Mouse (Mus musculus): ENCODE results near the gene Dolpp1. TPM values are rescaled to one million over a fixed set of nuclear protein-coding genes. Genes with fewer than 3 reads are reported as not detected.

Dolpp1 gene
- total RNA-seq, 2 experiments from 2014 or later, result 11.4 to 12.1 TPM

DNA sequence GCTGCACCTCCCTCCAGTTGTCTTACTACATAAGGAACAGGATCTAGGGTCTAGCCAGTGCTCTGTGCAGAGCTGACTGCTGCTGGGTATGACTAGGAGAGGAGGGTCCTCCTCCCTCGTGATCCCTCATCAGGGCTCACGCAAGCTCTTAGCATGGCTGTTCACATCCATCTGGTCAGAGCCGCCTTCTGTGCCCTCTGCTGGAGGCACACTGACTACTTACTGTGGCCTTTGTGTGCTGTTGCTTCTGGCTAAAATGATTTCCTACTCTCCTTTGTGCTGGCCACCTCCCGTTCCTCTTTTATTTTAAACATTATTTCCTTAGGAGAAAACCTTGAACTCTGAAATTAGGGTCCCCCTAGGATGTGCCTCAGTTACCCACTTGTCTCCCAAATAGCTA, 44.8 kb downstream of the Dolpp1 start:
- intact Hi-C loops (cut with DNase I), result loop anchor here (5.0 kb wide), 2 partner anchors 170 to 500 kb away; no protein-coding TSS in a partner anchor
- DNase-seq, result no peak

DNA sequence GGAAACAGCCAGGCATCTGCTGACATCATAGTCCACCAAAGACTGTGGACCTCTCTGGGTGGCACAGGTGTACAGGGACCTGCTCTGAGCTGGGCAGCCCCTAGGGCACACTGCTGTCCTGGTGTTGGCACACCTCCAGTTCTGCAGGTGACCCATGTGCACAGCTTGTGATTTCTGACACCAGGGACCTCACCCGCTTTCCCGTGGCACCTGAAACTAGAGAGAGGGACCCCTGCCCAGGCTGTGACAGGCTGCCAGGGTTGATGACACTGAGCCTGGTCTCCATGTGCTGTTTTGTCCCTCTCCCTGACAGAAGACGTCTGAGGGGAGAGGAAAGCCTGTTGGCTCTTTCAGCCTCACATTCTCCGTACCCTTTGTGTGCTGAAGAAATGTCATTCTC, 45.7 kb downstream of the Dolpp1 start:
- intact Hi-C loops (cut with DNase I), result loop anchor here (5.0 kb wide), 2 partner anchors 170 to 500 kb away; no protein-coding TSS in a partner anchor
- no peak for DNase-seq

DNA sequence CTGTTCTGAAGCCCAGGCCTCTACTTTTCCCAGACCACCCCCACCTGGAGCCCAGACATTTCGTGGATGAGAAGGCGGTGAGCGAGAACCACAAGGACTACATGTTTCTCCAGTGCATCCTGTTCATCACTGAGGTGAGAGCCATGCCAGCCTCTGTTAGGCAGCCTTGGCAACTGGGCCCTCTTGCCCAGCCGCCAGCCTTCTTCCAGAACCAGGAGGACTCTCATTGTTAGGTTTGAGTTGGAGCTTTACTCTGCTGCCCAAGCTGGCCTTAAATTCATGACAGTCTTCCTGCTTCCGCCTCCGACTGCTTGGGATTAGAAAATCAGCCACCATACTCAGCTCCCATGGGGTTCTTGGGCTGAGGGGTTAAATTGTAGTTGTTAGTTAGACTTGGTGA, 47.6 kb downstream of the Dolpp1 start:
- DNase-seq, result no peak
- intact Hi-C loops (cut with DNase I), result loop anchor here (2.0 to 5.0 kb wide), 5 partner anchors 153 to 498 kb away; no protein-coding TSS in a partner anchor

DNA sequence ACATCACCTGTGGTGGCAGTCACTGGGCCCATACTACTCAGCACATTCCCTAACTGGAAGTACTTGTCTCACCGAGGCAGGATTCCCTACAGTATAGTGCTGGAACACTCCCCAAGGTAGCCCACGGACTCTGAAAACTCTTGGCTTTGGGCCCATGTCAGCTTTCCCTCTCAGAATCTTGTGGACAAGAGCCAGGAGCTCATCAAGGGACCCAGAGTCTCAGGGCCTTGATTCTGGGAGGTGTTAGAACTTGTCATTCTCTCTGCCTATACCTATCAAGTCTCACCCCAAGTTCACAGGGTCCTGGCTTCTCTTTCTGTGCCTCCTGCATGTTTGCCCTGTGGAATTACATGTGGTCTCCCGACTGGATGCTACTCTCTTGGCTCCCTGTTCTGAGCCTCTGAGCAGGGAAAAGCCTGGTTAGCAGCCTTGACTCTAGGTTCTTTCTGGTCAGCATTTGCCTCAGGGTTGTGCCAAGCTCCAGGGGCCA, 48.2 kb downstream of the Dolpp1 start:
- intact Hi-C loops (cut with DNase I), result loop anchor here (2.0 kb wide), 3 partner anchors 153 to 355 kb away; no protein-coding TSS in a partner anchor
- peak in 1 of 2 experiments; percentile 40 for DNase-seq

DNA sequence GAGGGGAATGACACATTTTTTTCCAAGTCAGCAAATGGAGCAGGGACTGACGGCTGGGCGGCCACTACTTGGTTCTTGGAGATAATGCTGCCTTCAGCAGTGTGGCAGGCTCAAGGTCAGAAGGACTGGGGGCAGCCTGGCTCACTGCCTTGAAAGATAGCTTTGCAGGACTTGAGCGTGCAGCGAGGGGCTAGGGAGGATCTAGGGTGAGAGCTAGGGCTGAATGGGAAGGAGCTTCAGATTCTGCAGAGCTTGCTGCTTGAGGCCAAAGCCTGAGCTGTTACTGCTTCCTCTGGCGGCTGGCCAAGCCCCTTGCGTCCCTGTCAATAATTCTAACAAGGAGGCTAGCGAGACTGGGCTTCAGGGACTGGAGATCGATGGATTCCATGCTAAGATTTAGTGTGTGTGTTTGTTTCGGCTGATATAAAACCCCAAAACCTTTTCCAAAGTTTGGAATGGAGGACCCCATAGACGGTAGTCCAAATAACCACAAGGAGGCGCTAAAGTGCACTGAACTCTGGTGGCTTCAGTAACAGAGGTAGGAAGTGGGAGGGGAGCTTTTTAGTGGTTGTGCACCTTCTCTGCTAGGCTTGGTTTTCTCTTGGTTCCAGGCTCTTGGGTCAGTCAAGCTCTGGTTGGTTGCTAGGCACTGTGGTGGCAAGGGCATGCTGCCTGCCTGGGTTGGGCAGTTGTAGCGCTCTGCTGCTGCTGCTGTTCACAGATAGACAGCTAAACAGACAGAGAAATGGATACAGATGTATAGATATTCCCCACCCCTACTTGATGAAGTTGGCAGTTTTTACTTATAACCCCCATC, 48.9 kb downstream of the Dolpp1 start:
- intact Hi-C loops (cut with DNase I), result loop anchor here (1.0 to 2.0 kb wide), 4 partner anchors 29 to 354 kb away; no protein-coding TSS in a partner anchor

DNA sequence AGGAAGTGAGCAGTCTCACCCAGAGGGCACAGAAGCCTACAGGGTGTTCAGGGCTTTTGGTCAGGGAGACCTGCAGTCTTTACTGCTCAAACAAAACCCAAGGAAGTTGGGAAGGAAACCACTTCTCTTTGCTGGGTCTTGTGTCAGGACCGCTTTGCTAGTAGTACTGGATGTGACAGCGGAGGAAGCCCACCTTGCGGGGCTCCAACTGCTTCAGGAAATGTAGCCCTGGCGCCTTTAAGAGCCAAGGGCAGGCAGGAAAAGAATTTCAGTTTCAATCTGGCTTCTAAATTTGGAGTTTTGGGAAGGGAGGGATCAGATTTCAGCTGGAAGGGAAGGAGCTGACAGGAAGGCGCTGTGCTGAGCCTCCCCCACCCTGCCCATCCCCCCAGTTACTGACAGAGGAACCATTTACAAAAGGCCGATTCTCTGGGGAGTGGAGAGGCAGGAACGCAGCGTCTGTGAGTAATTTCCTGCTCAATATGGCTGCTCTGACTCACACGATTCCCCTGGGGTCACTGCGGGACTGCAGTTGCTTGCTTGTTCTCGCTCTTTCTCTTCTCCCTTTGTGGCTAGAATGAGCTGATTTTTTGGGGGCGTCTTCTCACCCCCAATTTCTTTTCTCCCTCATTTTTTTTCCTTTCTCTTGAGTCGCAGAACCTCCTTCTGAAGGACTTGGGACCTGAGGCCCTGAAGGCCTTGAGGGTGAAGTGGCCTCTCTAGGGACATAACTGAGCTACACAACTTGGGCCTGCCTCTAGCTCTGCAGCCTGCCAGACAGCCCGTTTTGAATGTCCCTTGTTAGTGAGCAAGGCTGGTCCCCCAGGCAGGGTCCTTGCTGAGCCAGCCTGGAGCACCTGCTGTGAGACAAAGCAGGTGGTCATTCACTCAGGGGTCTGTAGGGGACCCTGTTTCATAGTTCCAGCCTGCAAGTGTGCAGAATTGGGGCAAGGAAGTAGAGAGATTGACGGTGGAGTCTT, 49.8 kb downstream of the Dolpp1 start:
- intact Hi-C loops (cut with DNase I), result loop anchor here (1.0 to 2.0 kb wide), 4 partner anchors 28 to 353 kb away; no protein-coding TSS in a partner anchor
- DNase-seq, result peak; percentile 88

More for the DNA sequence above, 48.9 kb downstream of the Dolpp1 start:
- peak; percentile 80 for DNase-seq

DNA sequence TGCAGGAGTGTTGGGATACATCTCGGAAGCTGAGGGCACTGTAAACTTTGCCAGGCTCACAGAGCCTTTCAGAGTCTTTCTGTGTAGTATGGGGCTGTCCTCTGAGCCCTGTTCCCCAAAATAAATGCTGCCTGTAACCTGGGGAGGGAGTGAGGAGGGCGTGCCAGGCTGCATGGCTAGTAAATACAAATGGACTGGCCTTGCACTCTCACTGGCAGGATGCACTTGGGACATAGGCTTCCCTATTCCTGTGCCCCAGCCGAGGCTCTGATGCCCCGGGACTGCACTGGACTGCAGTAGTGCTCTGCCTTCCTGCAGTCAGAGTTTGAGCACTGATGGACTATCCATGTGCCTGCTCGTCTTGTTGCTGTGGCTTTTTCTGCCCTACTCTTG, 50.4 kb downstream of the Dolpp1 start:
- intact Hi-C loops (cut with DNase I), result no loop called here
- no peak for DNase-seq

DNA sequence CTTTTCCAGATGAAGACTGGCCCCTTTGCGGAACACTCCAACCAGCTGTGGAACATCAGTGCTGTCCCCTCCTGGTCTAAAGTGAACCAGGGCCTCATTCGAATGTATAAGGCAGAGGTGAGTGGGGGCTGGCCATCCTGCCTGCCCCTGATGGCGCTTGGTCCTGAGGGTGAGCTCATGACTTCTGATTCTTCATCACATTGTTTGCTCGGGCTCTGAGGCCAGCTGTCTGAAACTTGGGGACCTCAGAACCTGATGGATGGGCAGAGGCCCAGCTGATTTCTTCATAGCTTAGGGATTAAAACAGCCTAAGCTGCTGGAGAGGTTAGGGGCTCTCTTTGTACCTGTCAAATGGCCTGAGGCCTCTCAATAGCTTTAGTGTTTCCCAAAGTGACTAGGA, 51.2 kb downstream of the Dolpp1 start:
- no peak for DNase-seq
- intact Hi-C loops (cut with DNase I), result no loop called here

DNA sequence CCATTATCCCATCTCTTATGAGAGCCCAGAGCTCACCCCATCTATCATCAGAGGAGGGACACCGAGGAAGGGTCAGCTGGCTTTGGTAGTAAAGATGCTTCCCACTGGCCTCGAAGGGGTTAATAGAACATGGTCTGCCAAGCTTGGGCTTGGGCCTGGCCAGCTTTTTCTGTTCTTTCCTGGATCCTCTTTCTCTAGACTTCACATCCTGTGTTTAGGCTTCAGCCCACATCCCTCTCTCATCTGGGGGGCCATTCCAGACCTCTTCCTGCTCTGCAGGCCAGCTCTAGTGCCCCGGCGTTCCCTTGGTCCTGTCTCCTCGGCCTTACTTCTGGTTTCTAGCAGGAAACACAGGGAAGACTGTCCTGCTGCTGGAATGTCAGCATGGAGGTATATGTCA, 52.0 kb downstream of the Dolpp1 start:
- intact Hi-C loops (cut with DNase I), result no loop called here
- no peak for DNase-seq

DNA sequence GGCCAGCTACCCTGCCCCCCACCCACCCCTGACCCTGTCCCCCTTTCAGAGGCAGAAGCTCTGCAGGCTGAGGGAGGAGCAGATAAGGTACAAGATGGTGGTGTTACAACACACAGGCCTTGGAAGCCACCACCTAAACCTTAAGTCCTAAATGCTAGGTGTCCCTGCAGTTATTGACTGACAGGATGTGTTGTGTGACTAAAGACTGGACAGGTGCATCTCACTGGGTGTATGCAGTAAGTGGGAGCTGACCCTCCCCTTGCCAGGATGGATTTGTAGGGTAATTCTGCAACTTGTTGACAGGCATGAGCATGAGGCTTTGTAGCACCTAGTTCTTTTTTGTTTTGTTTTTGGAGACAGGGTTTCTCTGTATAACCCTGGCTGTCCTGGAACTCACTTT, 52.4 kb downstream of the Dolpp1 start:
- intact Hi-C loops (cut with DNase I), result no loop called here
- DNase-seq, result no peak

DNA sequence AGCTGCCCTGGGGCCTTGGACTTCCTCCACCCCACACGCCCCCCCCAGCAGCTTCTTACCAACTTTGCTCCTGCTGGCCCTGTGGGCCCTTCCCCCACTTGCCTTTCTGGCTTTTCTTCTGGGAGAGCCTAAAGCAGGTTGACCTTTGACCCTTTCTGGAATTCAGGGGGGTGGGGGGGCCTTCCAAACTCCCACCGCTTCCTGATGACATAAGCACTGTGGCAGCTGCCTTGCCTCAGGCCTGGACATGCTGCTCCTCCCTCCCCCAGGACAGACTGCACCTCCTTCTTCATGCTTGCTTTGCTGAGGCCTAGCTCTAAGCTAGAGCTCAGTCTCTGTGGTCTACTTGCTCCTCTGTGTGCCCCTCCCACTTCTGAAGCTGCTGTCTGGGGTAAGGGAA, 53.3 kb downstream of the Dolpp1 start:
- intact Hi-C loops (cut with DNase I), result no loop called here
- DNase-seq, result peak in 1 of 2 experiments; percentile 57

DNA sequence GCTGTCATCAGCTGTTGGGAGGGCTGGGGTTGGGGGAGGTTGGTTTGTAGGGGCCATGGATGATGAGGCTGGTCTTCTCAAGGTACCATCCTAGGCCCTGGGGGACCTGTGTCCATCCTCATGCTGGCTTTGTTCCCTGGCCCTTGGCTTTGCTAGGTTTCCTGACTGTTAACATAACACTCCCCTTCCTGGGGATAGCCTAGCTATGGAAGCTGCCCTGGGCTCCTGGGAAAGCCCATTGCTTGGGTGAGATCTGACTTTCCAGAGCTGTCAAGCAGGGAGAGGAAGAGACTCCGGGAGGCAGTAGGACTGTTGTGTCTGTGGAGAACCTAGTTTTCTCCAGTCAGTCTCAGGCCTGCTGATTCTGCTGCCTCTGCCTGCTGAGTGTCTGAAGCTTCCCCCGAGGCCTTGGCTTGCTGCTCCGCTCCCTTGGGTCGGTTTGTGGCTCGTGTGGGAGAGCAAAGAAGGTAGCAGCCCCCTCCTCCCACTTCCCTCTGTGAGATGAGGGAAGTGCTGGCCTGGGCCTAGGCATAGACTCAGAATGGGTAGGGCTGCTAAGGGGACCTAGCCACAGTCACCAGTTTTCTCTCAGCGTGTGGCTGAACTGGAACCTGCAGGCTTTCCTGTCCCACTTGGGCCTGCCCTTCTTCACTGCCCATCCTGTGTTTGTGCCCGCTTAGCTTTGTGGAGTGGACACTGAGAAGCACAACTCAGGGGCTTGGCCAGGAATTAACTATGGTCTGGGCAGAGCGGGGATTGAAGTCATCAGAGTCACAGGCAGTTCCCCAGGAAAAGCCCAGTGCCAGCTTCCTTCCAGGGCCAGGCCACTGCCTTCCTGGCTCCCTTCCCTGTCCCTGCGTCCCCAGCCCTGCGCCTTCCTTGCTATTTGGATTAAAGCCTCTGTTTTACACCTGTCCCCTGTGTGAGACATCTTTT, 55.1 kb downstream of the Dolpp1 start:
- no peak for DNase-seq
- intact Hi-C loops (cut with DNase I), result no loop called here

DNA sequence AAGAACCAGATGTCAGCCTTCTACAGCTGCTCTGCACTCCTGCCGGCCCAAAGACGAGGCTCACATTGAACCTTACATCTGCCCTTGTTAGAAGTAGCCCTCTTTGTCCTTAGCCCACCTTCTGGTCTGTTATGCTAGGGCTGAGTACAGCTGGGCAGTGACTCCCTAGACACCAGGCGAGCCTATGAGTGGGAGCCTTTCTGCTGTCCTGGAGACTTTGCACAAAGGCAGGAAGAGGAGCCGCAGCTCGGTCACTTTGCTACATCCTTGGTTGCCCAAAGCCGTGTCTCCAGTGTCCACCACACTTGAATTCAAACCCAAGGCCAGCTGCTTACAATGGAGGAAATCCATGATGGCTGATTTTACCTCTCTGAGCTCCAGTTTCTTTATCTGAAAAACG, 56.3 kb downstream of the Dolpp1 start:
- DNase-seq, result no peak
- intact Hi-C loops (cut with DNase I), result no loop called here

Small RNA genes within 50 kb of the gene (microRNA-seq; reads per million reads assigned to microRNA genes)
- gene Gm47292, result 0 reads per million in 2 experiments

Other genes starting within 250 kb of the Dolpp1 start
- gene Endog, start 220.8 kb upstream of the Dolpp1 start, total RNA-seq (2021), result 10 to 100 TPM; 74.1 to 78.0 TPM
- gene Spout1, start 213.8 kb upstream of the Dolpp1 start, total RNA-seq (2021), result 1 to 10 TPM; 5.9 to 6.3 TPM
- gene Kyat1, start 186.4 kb upstream of the Dolpp1 start, total RNA-seq (2021), result 10 to 100 TPM; 48.4 to 49.2 TPM
- gene Lrrc8a, start 154.5 kb upstream of the Dolpp1 start, total RNA-seq (2021), result 10 to 100 TPM; 90.1 to 90.5 TPM
- 1 to 10 TPM; 4.1 to 4.6 TPM for gene Gm28035, start 151.7 kb upstream of the Dolpp1 start, total RNA-seq (2021)
- 10 to 100 TPM; 50.1 to 66.9 TPM for gene Phyhd1, start 126.1 kb upstream of the Dolpp1 start, total RNA-seq (2021)
- 1 to 10 TPM in 1 of 2 experiments, not detected in 1; 2.2 TPM for gene Gm28038, start 111.2 kb upstream of the Dolpp1 start, total RNA-seq (2021)
- 10 to 100 TPM; 24.5 to 24.7 TPM for gene Dolk, start 105.9 kb upstream of the Dolpp1 start, total RNA-seq (2021)
- gene Nup188, start 105.9 kb upstream of the Dolpp1 start, total RNA-seq (2021), result 10 to 100 TPM; 20.9 to 22.1 TPM
- 10 to 100 TPM; 50.6 to 56.2 TPM for gene Sh3glb2, start 32.9 kb upstream of the Dolpp1 start, total RNA-seq (2021)
- gene Miga2, start 28.0 kb upstream of the Dolpp1 start, total RNA-seq (2021), result 10 to 100 TPM; 74.7 to 80.0 TPM
- gene Crat, start 23.6 kb downstream of the Dolpp1 start, total RNA-seq (2021), result 100 to 1,000 TPM; 441 to 477 TPM
- 100 to 1,000 TPM in 1 of 2 experiments, 10 to 100 TPM in 1; 99.1 to 109 TPM for gene Ptpa, start 23.8 kb downstream of the Dolpp1 start, total RNA-seq (2021)
- 1 to 10 TPM; 5.8 to 6.3 TPM for gene Ier5l, start 82.0 kb downstream of the Dolpp1 start, total RNA-seq (2021)
- gene Cstad, start 202.8 kb downstream of the Dolpp1 start, total RNA-seq (2021), result 1 to 10 TPM; 1.8 to 3.9 TPM

Measured in heart, postnatal 14 days (tissue).